Mouse (Mus musculus) T-helper 17 cell (primary cell): ENCODE results near the gene Tnrc6b.

Experiments
- in situ Hi-C, 2 experiments: fragments of 300-600 bp; cut with MboI, MseI; formaldehyde crosslinking; loops; 1 replicate in 1 of 2; 2 replicates in 1 of 2; pipeline ENCODE4 v1.15.1; 2025; ENCODE audit warnings: high pct_unique_total_duplicates in 2 of 2

The Tnrc6b gene

GRCm38 (mm10) chr15:80781218-80781806 lies 70.2 kb downstream of the Tnrc6b start:
- in situ Hi-C loops: no loop called here

GRCm38 (mm10) chr15:80784553-80784971 lies 73.4 kb downstream of the Tnrc6b start:
- in situ Hi-C loops: no loop called here

GRCm38 (mm10) chr15:80785699-80786098 lies 74.6 kb downstream of the Tnrc6b start:
- in situ Hi-C loops: loop anchor here in 1 of 2 experiments (5.0 kb wide), 1 partner anchor 167 kb away; no protein-coding TSS in a partner anchor

GRCm38 (mm10) chr15:80787746-80788145 lies 76.6 kb downstream of the Tnrc6b start:
- in situ Hi-C loops: loop anchor here in 1 of 2 experiments (5.0 kb wide), 1 partner anchor 165 kb away; no protein-coding TSS in a partner anchor

GRCm38 (mm10) chr15:80792556-80792955 lies 81.4 kb downstream of the Tnrc6b start:
- in situ Hi-C loops: no loop called here

- in situ Hi-C loops: no loop called here
These were observed 84.0 kb downstream of the Tnrc6b start for GRCm38 (mm10) chr15:80795076-80795475.

- in situ Hi-C loops: no loop called here
These were observed 86.6 kb downstream of the Tnrc6b start for GRCm38 (mm10) chr15:80797757-80798156.

- in situ Hi-C loops: no loop called here
These were observed 87.4 kb downstream of the Tnrc6b start for GRCm38 (mm10) chr15:80798367-80799073.

GRCm38 (mm10) chr15:80799074-80799633 lies 88.0 kb downstream of the Tnrc6b start:
- in situ Hi-C loops: no loop called here

GRCm38 (mm10) chr15:80799634-80800137 lies 88.6 kb downstream of the Tnrc6b start:
- in situ Hi-C loops: loop anchor here (5.0 to 10.0 kb wide), 2 partner anchors 235 to 1117 kb away; partner anchors contain the start of gene Enthd1 (in 1 of the 2)

GRCm38 (mm10) chr15:80800201-80800600 lies 89.1 kb downstream of the Tnrc6b start:
- in situ Hi-C loops: loop anchor here (5.0 to 10.0 kb wide), 2 partner anchors 235 to 1118 kb away; partner anchors contain the start of gene Enthd1 (in 1 of the 2)

- in situ Hi-C loops: loop anchor here (5.0 to 10.0 kb wide), 2 partner anchors 236 to 1118 kb away; partner anchors contain the start of gene Enthd1 (in 1 of the 2)
These were observed 89.7 kb downstream of the Tnrc6b start for GRCm38 (mm10) chr15:80800765-80801164.

- in situ Hi-C loops: loop anchor here (5.0 to 10.0 kb wide), 2 partner anchors 237 to 1119 kb away; partner anchors contain the start of gene Enthd1 (in 1 of the 2)
These were observed 90.5 kb downstream of the Tnrc6b start for GRCm38 (mm10) chr15:80801597-80801996.

GRCm38 (mm10) chr15:80807162-80807561 lies 96.0 kb downstream of the Tnrc6b start:
- in situ Hi-C loops: loop anchor here in 1 of 2 experiments (10.0 kb wide), 1 partner anchor 242 kb away; the partner anchor contains the start of gene Enthd1

- in situ Hi-C loops: no loop called here
These were observed 99.1 kb downstream of the Tnrc6b start for GRCm38 (mm10) chr15:80810226-80810625.

- in situ Hi-C loops: no loop called here
These were observed 101.7 kb downstream of the Tnrc6b start for GRCm38 (mm10) chr15:80812840-80813239.

GRCm38 (mm10) chr15:80814792-80815191 lies 103.7 kb downstream of the Tnrc6b start:
- in situ Hi-C loops: no loop called here

GRCm38 (mm10) chr15:80822276-80822675 lies 111.2 kb downstream of the Tnrc6b start:
- in situ Hi-C loops: no loop called here

GRCm38 (mm10) chr15:80831170-80831569 lies 120.1 kb downstream of the Tnrc6b start:
- in situ Hi-C loops: no loop called here

- in situ Hi-C loops: no loop called here
These were observed 121.7 kb downstream of the Tnrc6b start for GRCm38 (mm10) chr15:80832808-80833207.

GRCm38 (mm10) chr15:80836246-80836645 lies 125.1 kb downstream of the Tnrc6b start:
- in situ Hi-C loops: no loop called here

- in situ Hi-C loops: no loop called here
These were observed 127.7 kb downstream of the Tnrc6b start for GRCm38 (mm10) chr15:80838836-80839235.
